Mouse (Mus musculus): ENCODE results near the gene Stac2. TPM values are rescaled to one million over a fixed set of nuclear protein-coding genes. Genes with fewer than 3 reads are reported as not detected.

Gene Stac2
- total and polyA plus RNA-seq, 3 experiments: 0.07 TPM; not detected in 2

DNA sequence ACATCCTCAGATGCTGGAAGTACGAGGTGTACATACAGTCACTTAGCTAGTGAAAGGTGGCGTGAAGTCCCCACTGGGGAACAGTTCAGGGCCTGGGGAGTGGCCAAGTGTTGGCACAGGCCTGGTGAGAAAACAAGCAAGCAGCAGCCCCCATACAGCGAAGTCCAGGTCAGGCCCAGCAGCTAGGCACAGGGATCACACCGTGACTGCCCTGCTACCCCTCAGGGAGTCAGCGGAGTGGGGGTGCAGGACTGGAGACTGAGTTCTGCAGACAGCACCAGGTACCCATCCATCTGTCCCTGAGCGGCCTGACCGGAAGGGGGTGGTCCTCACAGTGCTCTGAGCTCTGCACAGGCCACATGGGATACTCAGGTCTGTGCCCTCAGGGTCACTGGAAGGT lies 29.5 kb upstream of the Stac2 start:
- Histone ChIP-seq H3K27me3 (replicated peaks) (no peaks in the 10 kb centered on the region), H3K9me3 (replicated peaks; ENCODE audit: low read length) (no peaks in the 10 kb centered on the region), H3K79me2 (replicated peaks; ENCODE audit: control insufficient read depth, extremely low read depth, insufficient read depth, poor library complexity, severe bottlenecking) (no peaks in the 10 kb centered on the region), H3K4me1 (ENCODE audit: control insufficient read depth in 1 of 2, insufficient read depth in 2 of 2) (peaks cover 0 to 3% of the 10 kb centered on the region in 2 experiments; a peak in 1 of 4 replicates), H3K36me3 (replicated peaks in 1 of 2; ENCODE audit: control insufficient read depth in 1 of 2, insufficient read depth in 1 of 2, low read length in 1 of 2) (peaks cover 0 to 23% of the 10 kb centered on the region in 2 experiments), H3K4me2 (ENCODE audit: insufficient read depth, low read depth, poor library complexity, severe bottlenecking) (no peak overlapping the region), H3K4me3 (replicated peaks in 1 of 3; ENCODE audit: low read depth in 2 of 3, low read length in 2 of 3, poor library complexity in 1 of 3) (no peak overlapping the region), H3K27ac (ENCODE audit: insufficient read depth, low read depth) (no peak overlapping the region), H3K9ac (ENCODE audit: insufficient read depth, low read depth) (no peak overlapping the region)
- dilution Hi-C loops (cut with MboI; ENCODE audit: extremely low pct_ligation_motif_present, extremely low pct_unique_long_range_greater_than_20kb, low sequenced_read_pairs): no loop called here
- DNase-seq (ENCODE audit: extremely low read depth): no peak
- TF ChIP-seq TCF12 (IDR thresholded peaks at IDR 0.05; ENCODE audit: low read depth, low read length) (no peak), TBP (conservative IDR thresholded peaks at IDR 0.05; ENCODE audit: low read depth, low read length) (no peak), JUN (IDR thresholded peaks at IDR 0.05; ENCODE audit: insufficient read depth, low read depth, low read length) (no peak), RCOR1 (conservative IDR thresholded peaks at IDR 0.05; ENCODE audit: low read depth, low read length) (no peak), USF2 (conservative IDR thresholded peaks at IDR 0.05; ENCODE audit: low read depth, low read length) (no peak), BHLHE40 (IDR thresholded peaks at IDR 0.05; ENCODE audit: low read depth, low read length) (no peak), E2F4 (IDR thresholded peaks at IDR 0.05; ENCODE audit: insufficient replicate concordance, low read depth, low read length) (no peak), CHD2 (IDR thresholded peaks at IDR 0.05; ENCODE audit: low read length) (no peak), PAX5 (IDR thresholded peaks at IDR 0.05; ENCODE audit: low read length) (no peak), SIN3A (IDR thresholded peaks at IDR 0.05; ENCODE audit: low read length) (no peak), NRF1 (IDR thresholded peaks at IDR 0.05; ENCODE audit: low read depth, low read length) (no peak), RAD21 (IDR thresholded peaks at IDR 0.05; ENCODE audit: low read depth, low read length) (no peak), EP300 (IDR thresholded peaks at IDR 0.05; ENCODE audit: low read length) (no peak), GABPA (IDR thresholded peaks at IDR 0.05; ENCODE audit: insufficient replicate concordance, low read depth, low read length) (no peak)
- in situ Hi-C loops (cut with MboI; ENCODE audit: low pct_ligation_motif_present, low pct_unique_long_range_greater_than_20kb, low sequenced_read_pairs): loop anchor here (5.0 kb wide), 1 partner anchor 55 kb away; the partner anchor contains the start of gene Rpl19

DNA sequence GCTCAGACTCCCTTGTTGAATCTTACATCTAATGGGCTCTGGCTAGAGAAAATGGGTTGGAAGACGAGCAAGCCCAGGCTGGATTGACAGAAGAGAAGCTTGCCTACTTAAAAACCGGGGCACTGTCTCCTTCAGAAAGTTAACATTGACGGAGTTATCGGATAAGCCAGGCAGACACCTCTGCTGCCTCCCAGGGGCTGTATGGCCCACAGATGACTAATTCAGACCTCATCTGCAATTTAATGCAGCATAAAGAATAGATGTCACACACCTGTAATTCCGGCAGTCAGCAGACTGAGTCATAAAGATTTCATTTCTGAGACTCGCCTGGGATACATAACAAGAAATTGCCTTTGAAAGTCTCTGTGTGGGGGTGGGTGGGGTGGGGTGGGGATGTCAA lies 27.2 kb upstream of the Stac2 start:
- dilution Hi-C loops (cut with MboI; ENCODE audit: extremely low pct_ligation_motif_present, extremely low pct_unique_long_range_greater_than_20kb, low sequenced_read_pairs) (no loop called here), in situ Hi-C loops (cut with MboI; ENCODE audit: low pct_ligation_motif_present, low pct_unique_long_range_greater_than_20kb, low sequenced_read_pairs) (loop anchor here (5.0 kb wide), 1 partner anchor 53 kb away; the partner anchor contains the start of gene Rpl19)

More for the DNA sequence above, 27.2 kb upstream of the Stac2 start:
- peaks cover 0 to 12% of the 10 kb centered on the region in 2 experiments for H3K36me3 ChIP-seq (replicated peaks in 1 of 2; ENCODE audit: control insufficient read depth in 1 of 2, insufficient read depth in 1 of 2, low read length in 1 of 2)
- no peak overlapping the region for H3K4me3 ChIP-seq (replicated peaks in 1 of 3; ENCODE audit: low read depth in 2 of 3, low read length in 2 of 3, poor library complexity in 1 of 3)
- H3K9ac ChIP-seq (ENCODE audit: insufficient read depth, low read depth): no peak overlapping the region
- peaks cover 0 to 6% of the 10 kb centered on the region in 2 experiments; a peak in 2 of 4 replicates for H3K4me1 ChIP-seq (ENCODE audit: control insufficient read depth in 1 of 2, insufficient read depth in 2 of 2)
- H3K27me3 ChIP-seq (replicated peaks): peaks cover 10% of the 10 kb centered on the region
- no peak overlapping the region for H3K4me2 ChIP-seq (ENCODE audit: insufficient read depth, low read depth, poor library complexity, severe bottlenecking)
- no peak overlapping the region for H3K27ac ChIP-seq (ENCODE audit: insufficient read depth, low read depth)
- no peaks in the 10 kb centered on the region for H3K9me3 ChIP-seq (replicated peaks; ENCODE audit: low read length)
- no peak for TF ChIP-seq MAZ (IDR thresholded peaks at IDR 0.05; ENCODE audit: low read depth, low read length)
- TF ChIP-seq ZC3H11A (IDR thresholded peaks at IDR 0.05; ENCODE audit: low read depth, low read length): no peak
- no peak for DNase-seq (ENCODE audit: extremely low read depth)
- no peaks in the 10 kb centered on the region for H3K79me2 ChIP-seq (replicated peaks; ENCODE audit: control insufficient read depth, extremely low read depth, insufficient read depth, poor library complexity, severe bottlenecking)
